Mouse (Mus musculus) E14TG2a.4 (cell line): ENCODE measurements around the gene Tmem126a.

Source experiments
- H3K27me3 ChIP-seq: 2 replicates; pipeline ENCODE4 v1.6.1; 2014; ENCODE audit warnings: low read length, control low read depth; ENCODE audit not compliant: insufficient read depth
- H3K36me3 ChIP-seq: 2 replicates; pipeline ENCODE4 v1.6.1; 2014; ENCODE audit warnings: low read length, control low read depth; ENCODE audit not compliant: insufficient read depth
- H3K4me1 ChIP-seq: replicated peaks from 2 replicates; pipeline ENCODE4 v1.6.1; 2014; ENCODE audit warnings: low read depth, low read length, control low read depth
- H3K4me3 ChIP-seq: replicated peaks from 2 replicates; pipeline ENCODE4 v1.5.1; 2014; ENCODE audit warnings: mild to moderate bottlenecking, low read length
- H3K9me3 ChIP-seq: 2 replicates; pipeline ENCODE4 v1.6.1; 2014; ENCODE audit warnings: low read length, control low read depth
- CTCF ChIP-seq: conservative IDR thresholded peaks from 2 replicates; pipeline ENCODE4 v1.5.1; 2014; ENCODE audit warnings: low read length
- NANOG ChIP-seq: IDR thresholded peaks from 2 replicates; pipeline ENCODE4 v1.6.1; 2014; ENCODE audit warnings: borderline replicate concordance, low read length, mixed read lengths
- POU5F1 ChIP-seq: IDR thresholded peaks from 2 replicates; pipeline ENCODE4 v1.6.1; 2014; ENCODE audit warnings: low read length, borderline replicate concordance

Tmem126a gene

DNA sequence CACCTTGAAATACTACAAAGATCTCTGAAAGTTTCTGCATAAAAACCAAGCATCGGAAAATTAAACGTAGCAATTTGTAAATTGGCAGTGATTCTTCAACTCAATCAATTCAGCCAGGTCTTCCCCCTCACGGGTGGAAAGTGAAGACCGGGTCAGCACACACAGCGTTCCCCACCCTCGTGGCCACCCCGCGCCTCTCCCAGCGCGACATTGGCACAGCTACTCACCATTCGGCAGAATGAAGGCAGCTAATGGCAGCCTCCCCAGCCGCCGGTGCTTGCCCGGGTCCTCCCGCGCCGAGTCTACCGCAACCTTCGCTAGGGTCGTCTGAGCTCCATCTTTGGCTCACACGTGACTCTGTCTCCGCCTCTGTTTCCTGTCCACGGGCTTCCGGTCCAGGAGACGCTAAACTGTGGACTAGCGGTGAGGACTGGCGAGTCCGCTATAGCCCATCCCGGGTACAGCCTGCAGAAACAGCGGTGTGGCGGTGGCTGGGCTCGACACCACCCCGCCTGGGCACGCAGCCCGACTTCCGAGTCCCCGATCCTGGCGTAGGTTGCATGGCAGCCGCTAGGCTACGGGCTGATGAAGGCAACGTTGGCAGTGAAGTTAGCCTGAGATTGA, at the start of gene Tmem126a:
Tmem126a (minus strand) TSS at position 385 of the 624 bp plus-strand sequence.
- Histone ChIP-seq H3K27me3 (peaks cover 2% of the 10 kb centered on the region), H3K4me3 (peak within 1 kb of the TSS; percentile 94), H3K9me3 (no peaks in the 10 kb centered on the region), H3K4me1 (peaks cover 41% of the 10 kb centered on the region), H3K36me3 (peaks cover 28% of the 10 kb centered on the region)
- TF ChIP-seq CTCF: no peak
- no peak for TF ChIP-seq NANOG
- TF ChIP-seq POU5F1: no peak

DNA sequence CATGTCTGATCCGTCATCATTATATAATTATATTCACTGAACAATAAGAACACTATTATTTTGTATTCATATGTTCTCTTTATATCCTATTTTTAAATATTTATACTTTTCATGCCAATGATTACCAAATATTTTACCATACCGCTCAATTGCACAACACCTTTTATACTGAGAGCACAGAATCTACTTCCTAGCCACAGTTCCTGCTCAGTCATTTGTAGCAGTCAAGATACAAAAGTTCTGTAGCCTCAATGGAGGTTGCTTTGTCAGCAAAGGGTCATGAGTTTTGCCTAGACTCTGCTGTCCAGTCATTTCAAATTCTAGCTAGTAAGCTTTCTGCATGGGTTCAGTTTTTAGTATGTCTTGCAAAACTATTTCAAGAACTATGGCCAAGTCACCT, 25.6 kb upstream of the Tmem126a start:
- no peaks in the 10 kb centered on the region for H3K4me1 ChIP-seq
- no peaks in the 10 kb centered on the region for H3K9me3 ChIP-seq
- no peak overlapping the region for H3K4me3 ChIP-seq
- no peaks in the 10 kb centered on the region for H3K27me3 ChIP-seq
- no peaks in the 10 kb centered on the region for H3K36me3 ChIP-seq
- TF ChIP-seq POU5F1 (no peak), NANOG (no peak), CTCF (no peak)

- TF ChIP-seq CTCF (no peak), NANOG (no peak), POU5F1 (no peak)
These were observed 19.6 kb upstream of the Tmem126a start, which contains the start of gene Dlg2 for GRCm38 (mm10) chr7:90476313-90477245. Dlg2 (plus strand) TSS chr7:90476672.

DNA sequence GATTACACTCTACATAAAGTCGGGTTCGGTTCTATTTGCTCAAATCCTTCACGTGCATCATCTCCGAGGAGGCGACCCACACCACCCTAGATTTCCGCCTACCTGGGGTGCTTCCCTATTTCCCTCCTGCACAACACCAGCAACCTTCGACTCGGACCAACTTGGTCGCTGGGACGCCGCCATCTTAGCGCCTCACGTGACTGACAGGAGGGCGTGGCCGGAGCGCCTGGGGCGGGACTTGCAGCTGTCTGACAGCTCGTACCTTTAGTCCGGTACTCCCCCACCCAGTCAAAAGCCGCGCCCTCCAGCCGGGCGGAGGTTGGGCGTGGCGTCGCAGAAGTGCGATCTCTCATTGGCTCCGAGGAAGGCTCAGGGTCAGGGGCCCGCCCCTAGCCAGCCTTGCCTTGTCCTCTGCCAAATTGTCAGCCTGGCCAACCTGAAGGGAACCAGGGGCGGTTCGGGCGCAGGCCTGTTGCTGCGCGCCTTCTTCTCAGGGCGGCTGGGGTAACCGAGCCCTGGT, 18.8 kb upstream of the Tmem126a start, which contains the start of gene Tmem126b:
Tmem126b (minus strand) TSS at position 209 of the 520 bp plus-strand sequence.
- peaks cover 41% of the 10 kb centered on the region for H3K4me1 ChIP-seq
- H3K9me3 ChIP-seq: no peaks in the 10 kb centered on the region
- H3K4me3 ChIP-seq: peak within 1 kb of the TSS; percentile 91
- peaks cover 4% of the 10 kb centered on the region for H3K27me3 ChIP-seq
- TF ChIP-seq NANOG: no peak
- no peak for TF ChIP-seq POU5F1
- no peak for TF ChIP-seq CTCF
- peaks cover 12% of the 10 kb centered on the region for H3K36me3 ChIP-seq

More at GRCm38 (mm10) chr7:90476313-90477245, 19.6 kb upstream of the Tmem126a start, which contains the start of gene Dlg2:
- Histone ChIP-seq H3K9me3 (no peaks in the 10 kb centered on the region), H3K36me3 (peaks cover 7% of the 10 kb centered on the region), H3K27me3 (peaks cover 4% of the 10 kb centered on the region), H3K4me3 (peak within 1 kb of the TSS; percentile 91), H3K4me1 (peaks cover 41% of the 10 kb centered on the region)

- Histone ChIP-seq H3K4me1 (peaks cover 41% of the 10 kb centered on the region), H3K9me3 (no peaks in the 10 kb centered on the region), H3K36me3 (peaks cover 34% of the 10 kb centered on the region), H3K27me3 (peaks cover 4% of the 10 kb centered on the region), H3K4me3 (no peak overlapping the region; the same call in 1 of the 2 replicates)
- TF ChIP-seq POU5F1 (no peak), CTCF (no peak), NANOG (no peak)
These were observed 16.5 kb upstream of the Tmem126a start for GRCm38 (mm10) chr7:90473511-90473910.

GRCm38 (mm10) chr7:90461441-90461840, 4.4 kb upstream of the Tmem126a start:
- Histone ChIP-seq H3K4me3 (peak overlapping the region; percentile 43), H3K27me3 (peaks cover 2% of the 10 kb centered on the region), H3K9me3 (no peaks in the 10 kb centered on the region), H3K4me1 (peaks cover 32% of the 10 kb centered on the region), H3K36me3 (no peaks in the 10 kb centered on the region; the same call in 1 of the 2 replicates)
- TF ChIP-seq POU5F1 (no peak), NANOG (no peak), CTCF (no peak)

- H3K4me3 ChIP-seq: peak overlapping the region; percentile 43
- peaks cover 37% of the 10 kb centered on the region for H3K4me1 ChIP-seq
- H3K36me3 ChIP-seq: no peaks in the 10 kb centered on the region
- TF ChIP-seq NANOG (no peak), POU5F1 (no peak), CTCF (peak; percentile 31)
- H3K9me3 ChIP-seq: no peaks in the 10 kb centered on the region
- H3K27me3 ChIP-seq: peaks cover 2% of the 10 kb centered on the region
These were observed 3.9 kb upstream of the Tmem126a start for GRCm38 (mm10) chr7:90460930-90461329.

- Histone ChIP-seq H3K4me3 (peak overlapping the region; percentile 43; the same call in 1 of the 2 replicates), H3K36me3 (no peaks in the 10 kb centered on the region), H3K9me3 (no peaks in the 10 kb centered on the region), H3K27me3 (peaks cover 2% of the 10 kb centered on the region), H3K4me1 (peaks cover 41% of the 10 kb centered on the region)
- TF ChIP-seq CTCF: no peak
- TF ChIP-seq NANOG: no peak
- no peak for TF ChIP-seq POU5F1
These were observed 3.3 kb upstream of the Tmem126a start for GRCm38 (mm10) chr7:90460330-90460729.
